Mouse (Mus musculus) frontal cortex, postnatal 10 days (tissue): ENCODE measurements around the gene Hipk4.

Source experiments
- DNase-seq, 2 experiments: peaks; one replicate each; pipeline ENCODE4 v3.0.0; 2022; ENCODE audit warnings: low spot score in 2 of 2, mixed read lengths in 1 of 2

The Hipk4 gene

GRCm38 (mm10) chr7:27522967-27523366 is at the start of gene Hipk4:
Hipk4 (plus strand) TSS chr7:27523267.
- DNase-seq = peak in 1 of 2 experiments; percentile 7

GRCm38 (mm10) chr7:27473835-27474489 is 49.1 kb upstream of the Hipk4 start:
- no peak for DNase-seq

GRCm38 (mm10) chr7:27474490-27474954 is 48.5 kb upstream of the Hipk4 start:
- peak; percentile 96 for DNase-seq

GRCm38 (mm10) chr7:27475596-27475995 is 47.5 kb upstream of the Hipk4 start:
- no peak for DNase-seq

GRCm38 (mm10) chr7:27476098-27476635 is 46.9 kb upstream of the Hipk4 start:
- DNase-seq = no peak

GRCm38 (mm10) chr7:27478561-27478960 is 44.5 kb upstream of the Hipk4 start:
- no peak for DNase-seq

- no peak for DNase-seq
These were observed 43.3 kb upstream of the Hipk4 start for GRCm38 (mm10) chr7:27479750-27480149.

- no peak for DNase-seq
These were observed 42.6 kb upstream of the Hipk4 start for GRCm38 (mm10) chr7:27480506-27480905.

GRCm38 (mm10) chr7:27480927-27481626 is 42.0 kb upstream of the Hipk4 start:
- no peak for DNase-seq

- DNase-seq = peak; percentile 55 to 64
These were observed 41.5 kb upstream of the Hipk4 start for GRCm38 (mm10) chr7:27481627-27481969.

- DNase-seq = no peak
These were observed 39.2 kb upstream of the Hipk4 start for GRCm38 (mm10) chr7:27483860-27484259.

GRCm38 (mm10) chr7:27486102-27486769 is 36.8 kb upstream of the Hipk4 start:
- no peak for DNase-seq

- DNase-seq = peak; percentile 99
These were observed 36.0 kb upstream of the Hipk4 start, which contains the start of gene Sertad1 for GRCm38 (mm10) chr7:27486770-27487697. Sertad1 (plus strand) TSS chr7:27486910.

- DNase-seq = peak; percentile 51 to 65
These were observed 35.3 kb upstream of the Hipk4 start for GRCm38 (mm10) chr7:27487740-27488268.

GRCm38 (mm10) chr7:27489270-27489869 is 33.7 kb upstream of the Hipk4 start:
- no peak for DNase-seq

- no peak for DNase-seq
These were observed 32.9 kb upstream of the Hipk4 start for GRCm38 (mm10) chr7:27490227-27490542.

GRCm38 (mm10) chr7:27490543-27491329 is 32.3 kb upstream of the Hipk4 start:
- peak; percentile 71 to 72 for DNase-seq

- DNase-seq = no peak
These were observed 31.2 kb upstream of the Hipk4 start for GRCm38 (mm10) chr7:27491856-27492255.

- DNase-seq = no peak
These were observed 30.0 kb upstream of the Hipk4 start for GRCm38 (mm10) chr7:27493022-27493421.

- no peak for DNase-seq
These were observed 29.6 kb upstream of the Hipk4 start for GRCm38 (mm10) chr7:27493450-27493849.
